Mouse (Mus musculus) neural tube, embryonic 11.5 days (tissue): Measurements from ENCODE around the gene Cstf2. TPM values are rescaled to one million over a fixed set of nuclear protein-coding genes. Genes with fewer than 3 reads are reported as not detected.

Source experiments
- ATAC-seq: fragments of 200-750 bp; cut with Nextera tagmentation; 2 replicates; pipeline ENCODE4 v1.8.0; 2017; ENCODE audit warnings: moderate number of reproducible peaks, mild to moderate bottlenecking, moderate TSS enrichment, moderate library complexity; ENCODE audit not compliant: insufficient read depth, low FRiP score, low TSS enrichment
- DNase-seq: peaks from one replicate; pipeline ENCODE4 v3.0.0-alpha.2; 2015; ENCODE audit warnings: low spot score
- H3K27ac ChIP-seq: fragments of 300-500 bp; sonication (generic); 2 replicates; pipeline ENCODE4 v1.5.1; 2014; ENCODE audit warnings: low read depth, mild to moderate bottlenecking, low read length
- H3K27me3 ChIP-seq: fragments of 300-500 bp; sonication (generic); 2 replicates; pipeline ENCODE4 v1.6.1; 2014; ENCODE audit warnings: mild to moderate bottlenecking, low read length, mixed read lengths; ENCODE audit not compliant: control insufficient read depth, insufficient read depth
- H3K36me3 ChIP-seq: fragments of 300-500 bp; sonication (generic); 2 replicates; pipeline ENCODE4 v1.6.1; 2014; ENCODE audit warnings: mild to moderate bottlenecking, low read length, moderate library complexity, mixed read lengths; ENCODE audit not compliant: control insufficient read depth, insufficient read depth
- H3K4me1 ChIP-seq: fragments of 300-500 bp; sonication (generic); 2 replicates; pipeline ENCODE4 v1.6.1; 2014; ENCODE audit warnings: low read length, mixed read lengths; ENCODE audit not compliant: control insufficient read depth, insufficient read depth
- H3K4me2 ChIP-seq: fragments of 300-500 bp; sonication (generic); 2 replicates; pipeline ENCODE4 v1.6.1; 2014; ENCODE audit warnings: low read depth, mild to moderate bottlenecking, moderate library complexity
- H3K4me3 ChIP-seq: fragments of 300-500 bp; sonication (generic); 2 replicates; pipeline ENCODE4 v1.5.1; 2014; ENCODE audit warnings: low read depth, low read length
- H3K9ac ChIP-seq: fragments of 300-500 bp; sonication (generic); 2 replicates; pipeline ENCODE4 v1.6.1; 2014; ENCODE audit warnings: mild to moderate bottlenecking, low read length
- H3K9me3 ChIP-seq: fragments of 300-500 bp; sonication (generic); 2 replicates; pipeline ENCODE4 v1.6.1; 2016; ENCODE audit warnings: low read length; ENCODE audit not compliant: control insufficient read depth
- WGBS: fragments of 180-500 bp; shearing (Covaris S2); extraction: QIAGEN DNeasy Blood & Tissue Kit; methylation state at CpG from one replicate; pipeline ENCODE4 v1.1.7; 2014; 5-methylcytosine and 5-hydroxymethylcytosine counted together
- microRNA-seq: library from miRNA; unstranded; fragments of <30 nt; microRNA quantifications from one replicate; pipeline ENCODE4, GENCODE M21; 2016
- polyA plus RNA-seq: library from polyadenylated mRNA; unstranded; fragments of >200 nt; fragmentation: Nextera tagmentation; extraction: Ambion mirVana; gene quantifications from 2 replicates; pipeline ENCODE4 v1.2.1, GENCODE M21; 2014

Cstf2 gene
- polyA plus RNA-seq, 1 experiment from 2014 or later, result 74.0 TPM

GRCm38 (mm10) chrX:134102641-134103040 lies 43.7 kb downstream of the Cstf2 start:
- DNase-seq, result no peak
- ATAC-seq, result no peak
- no peak overlapping the region for H3K4me3 ChIP-seq
- H3K27me3 ChIP-seq, result no peaks in the 10 kb centered on the region
- H3K9ac ChIP-seq, result no peak overlapping the region
- H3K9me3 ChIP-seq, result no peaks in the 10 kb centered on the region
- no peaks in the 10 kb centered on the region for H3K36me3 ChIP-seq
- WGBS, result 79% methylated on average over 2 of the region's 2 CpGs
- no peaks in the 10 kb centered on the region for H3K4me1 ChIP-seq
- H3K27ac ChIP-seq, result no peak overlapping the region
- no peak overlapping the region for H3K4me2 ChIP-seq

GRCm38 (mm10) chrX:134111767-134112166 lies 52.8 kb downstream of the Cstf2 start:
- H3K36me3 ChIP-seq, result no peaks in the 10 kb centered on the region
- DNase-seq (no peak), ATAC-seq (no peak)
- no peaks in the 10 kb centered on the region for H3K4me1 ChIP-seq
- no peak overlapping the region for H3K4me3 ChIP-seq
- 92% methylated on average over 3 of the region's 3 CpGs for WGBS
- no peak overlapping the region for H3K27ac ChIP-seq
- no peak overlapping the region for H3K9ac ChIP-seq
- no peak overlapping the region for H3K4me2 ChIP-seq
- no peaks in the 10 kb centered on the region for H3K27me3 ChIP-seq
- H3K9me3 ChIP-seq, result no peaks in the 10 kb centered on the region

DNA sequence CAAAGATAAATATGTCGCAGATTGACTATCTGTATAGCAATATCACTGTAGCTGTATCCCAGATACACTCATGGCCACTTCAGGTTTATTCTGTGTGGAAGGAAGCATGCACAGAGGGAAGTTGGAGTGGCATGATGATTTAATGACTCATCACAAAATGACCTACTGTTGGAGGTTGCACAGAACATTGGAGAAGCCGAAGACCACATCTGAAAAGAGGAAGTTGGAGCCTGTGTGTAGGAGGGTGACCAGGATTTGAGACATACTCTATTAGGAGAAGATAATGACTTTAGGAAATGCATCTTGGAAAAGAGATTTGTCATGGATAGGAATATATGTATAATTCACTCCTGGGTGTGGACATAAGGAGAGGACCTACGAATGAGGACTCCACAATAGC lies 57.4 kb downstream of the Cstf2 start:
- no peak overlapping the region for H3K9ac ChIP-seq
- no peaks in the 10 kb centered on the region for H3K4me1 ChIP-seq
- H3K27ac ChIP-seq, result no peak overlapping the region
- no peak overlapping the region for H3K4me2 ChIP-seq
- no peaks in the 10 kb centered on the region for H3K27me3 ChIP-seq
- no peak for ATAC-seq
- WGBS, result 76% methylated on average over 3 of the region's 3 CpGs
- H3K4me3 ChIP-seq, result no peak overlapping the region
- no peaks in the 10 kb centered on the region for H3K9me3 ChIP-seq
- no peak for DNase-seq
- H3K36me3 ChIP-seq, result no peaks in the 10 kb centered on the region

GRCm38 (mm10) chrX:134128549-134128948 lies 69.6 kb downstream of the Cstf2 start:
- ATAC-seq, result no peak

DNA sequence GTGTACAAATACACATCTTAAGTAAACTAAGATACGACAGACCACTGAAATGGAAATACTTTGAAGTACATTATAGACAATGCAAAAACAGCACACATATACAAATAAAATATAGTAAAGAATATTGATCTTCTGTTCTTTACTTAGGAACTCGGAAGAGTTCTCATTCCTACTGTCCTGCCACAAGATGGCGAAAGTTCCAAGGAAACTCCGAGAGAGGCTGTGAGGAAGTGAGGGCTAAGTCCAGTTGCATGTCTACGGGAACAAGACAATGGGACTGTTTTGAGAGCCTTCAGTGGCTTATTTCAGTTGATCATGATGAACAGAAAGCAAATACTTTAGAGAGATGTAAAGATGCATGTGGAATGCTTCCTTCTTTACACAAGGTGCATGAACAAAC lies 73.3 kb downstream of the Cstf2 start:
- H3K9me3 ChIP-seq, result no peaks in the 10 kb centered on the region
- DNase-seq (peak; percentile 25), ATAC-seq (no peak)
- no peak overlapping the region for H3K27ac ChIP-seq
- no peaks in the 10 kb centered on the region for H3K4me1 ChIP-seq
- H3K9ac ChIP-seq, result no peak overlapping the region
- WGBS, result 38% methylated on average over 5 of the region's 5 CpGs
- H3K4me3 ChIP-seq, result no peak overlapping the region
- H3K27me3 ChIP-seq, result no peaks in the 10 kb centered on the region
- no peak overlapping the region for H3K4me2 ChIP-seq
- H3K36me3 ChIP-seq, result no peaks in the 10 kb centered on the region

More at GRCm38 (mm10) chrX:134128549-134128948, 69.6 kb downstream of the Cstf2 start:
- no peak for DNase-seq
- H3K9me3 ChIP-seq, result no peaks in the 10 kb centered on the region
- H3K4me3 ChIP-seq, result no peak overlapping the region
- no peak overlapping the region for H3K9ac ChIP-seq
- 77% methylated on average over 3 of the region's 3 CpGs for WGBS
- H3K27ac ChIP-seq, result no peak overlapping the region
- no peak overlapping the region for H3K4me2 ChIP-seq
- H3K4me1 ChIP-seq, result no peaks in the 10 kb centered on the region
- no peaks in the 10 kb centered on the region for H3K36me3 ChIP-seq
- H3K27me3 ChIP-seq, result no peaks in the 10 kb centered on the region

GRCm38 (mm10) chrX:134133821-134134220 lies 74.8 kb downstream of the Cstf2 start:
- no peaks in the 10 kb centered on the region for H3K27me3 ChIP-seq
- no peak overlapping the region for H3K9ac ChIP-seq
- H3K9me3 ChIP-seq, result no peaks in the 10 kb centered on the region
- WGBS, result 52% methylated on average over 3 of the region's 3 CpGs
- H3K27ac ChIP-seq, result no peak overlapping the region
- no peak overlapping the region for H3K4me2 ChIP-seq
- no peak overlapping the region for H3K4me3 ChIP-seq
- DNase-seq (no peak), ATAC-seq (no peak)
- H3K36me3 ChIP-seq, result no peaks in the 10 kb centered on the region
- H3K4me1 ChIP-seq, result no peaks in the 10 kb centered on the region

Small RNA genes lying within 50 kb of the gene (microRNA-seq; reads per million reads assigned to microRNA genes)
- gene Mir3112, result not detected

Other genes starting within 250 kb of the Cstf2 start
- 0.45 and 0.65 TPM in 2 replicates for gene Tnmd, start 208.2 kb upstream of the Cstf2 start, polyA plus RNA-seq
- gene Tspan6, start 160.8 kb upstream of the Cstf2 start, polyA plus RNA-seq, result 212 and 218 TPM in 2 replicates
- 1.0 and 1.2 TPM in 2 replicates for gene Srpx2, start 150.8 kb upstream of the Cstf2 start, polyA plus RNA-seq
- 1.7 and 2.5 TPM in 2 replicates for gene Sytl4, start 77.4 kb upstream of the Cstf2 start, polyA plus RNA-seq
- not detected in 2 replicates for gene Xkrx, start 102.9 kb downstream of the Cstf2 start, polyA plus RNA-seq
- gene Arl13a, start 128.3 kb downstream of the Cstf2 start, polyA plus RNA-seq, result not detected in 2 replicates
- not detected in 2 replicates for gene Nox1, start 162.8 kb downstream of the Cstf2 start, polyA plus RNA-seq
- gene Trmt2b, start 217.8 kb downstream of the Cstf2 start, polyA plus RNA-seq, result 6.6 and 7.9 TPM in 2 replicates
- 20.4 and 24.0 TPM in 2 replicates for gene Tmem35a, start 236.0 kb downstream of the Cstf2 start, polyA plus RNA-seq
- 24.2 and 28.5 TPM in 2 replicates for gene Cenpi, start 248.9 kb downstream of the Cstf2 start, polyA plus RNA-seq